Mouse (Mus musculus) kidney, adult 11 months (tissue): ENCODE measurements around the gene Nedd9.
A peak's percentile ranks its signal among the peaks of the same experiment; 100 is the strongest.

Experiments
- DNase-seq: peaks from one replicate; pipeline ENCODE4 v3.0.0; 2022

Gene Nedd9

GRCm38 (mm10) chr13:41486606-41487408, at the start of gene Nedd9:
Nedd9 (minus strand) TSS chr13:41487362.
- peak; percentile 58 for DNase-seq

- DNase-seq, result no peak
These were observed 45.5 kb upstream of the Nedd9 start for GRCm38 (mm10) chr13:41532625-41533024.

GRCm38 (mm10) chr13:41530326-41530725, 43.2 kb upstream of the Nedd9 start:
- DNase-seq, result no peak

GRCm38 (mm10) chr13:41524208-41524607, 37.0 kb upstream of the Nedd9 start:
- no peak for DNase-seq

GRCm38 (mm10) chr13:41521296-41521695, 34.1 kb upstream of the Nedd9 start:
- no peak for DNase-seq

GRCm38 (mm10) chr13:41520549-41521161, 33.5 kb upstream of the Nedd9 start:
- no peak for DNase-seq

GRCm38 (mm10) chr13:41519792-41520191, 32.6 kb upstream of the Nedd9 start:
- no peak for DNase-seq

GRCm38 (mm10) chr13:41517193-41517592, 30.0 kb upstream of the Nedd9 start:
- DNase-seq, result no peak

GRCm38 (mm10) chr13:41515749-41516148, 28.6 kb upstream of the Nedd9 start:
- no peak for DNase-seq

GRCm38 (mm10) chr13:41514918-41515317, 27.8 kb upstream of the Nedd9 start:
- DNase-seq, result no peak

- no peak for DNase-seq
These were observed 26.3 kb upstream of the Nedd9 start for GRCm38 (mm10) chr13:41513456-41513855.

GRCm38 (mm10) chr13:41512243-41512642, 25.1 kb upstream of the Nedd9 start:
- peak; percentile 6 for DNase-seq

GRCm38 (mm10) chr13:41510631-41511419, 23.7 kb upstream of the Nedd9 start:
- DNase-seq, result peak; percentile 8

GRCm38 (mm10) chr13:41505594-41505993, 18.4 kb upstream of the Nedd9 start:
- no peak for DNase-seq

GRCm38 (mm10) chr13:41504997-41505396, 17.8 kb upstream of the Nedd9 start:
- DNase-seq, result no peak

- no peak for DNase-seq
These were observed 17.3 kb upstream of the Nedd9 start for GRCm38 (mm10) chr13:41504448-41504847.

- DNase-seq, result no peak
These were observed 15.7 kb upstream of the Nedd9 start for GRCm38 (mm10) chr13:41502917-41503301.

GRCm38 (mm10) chr13:41502136-41502916, 15.2 kb upstream of the Nedd9 start:
- no peak for DNase-seq

GRCm38 (mm10) chr13:41500793-41501192, 13.6 kb upstream of the Nedd9 start:
- DNase-seq, result no peak

- no peak for DNase-seq
These were observed 11.5 kb upstream of the Nedd9 start for GRCm38 (mm10) chr13:41498611-41499121.

GRCm38 (mm10) chr13:41494681-41495080, 7.5 kb upstream of the Nedd9 start:
- DNase-seq, result no peak

GRCm38 (mm10) chr13:41491981-41492702, 5.0 kb upstream of the Nedd9 start:
- DNase-seq, result no peak
